Mouse (Mus musculus) bone marrow, adult 2 months (tissue): ENCODE measurements around the gene Plk2.

Experiments
- CTCF ChIP-seq: fragments of 200-500 bp; IDR thresholded peaks from 2 replicates; pipeline ENCODE4 v1.5.1; 2011; ENCODE audit warnings: low read length, control low read depth; ENCODE audit not compliant: control insufficient read depth, insufficient read depth
- POLR2A ChIP-seq: fragments of 200-500 bp; IDR thresholded peaks from 2 replicates; pipeline ENCODE4 v1.6.1; 2011; ENCODE audit warnings: low read depth, mild to moderate bottlenecking, control low read depth, low read length, borderline replicate concordance; ENCODE audit not compliant: control insufficient read depth

GRCm38 (mm10) chr13:110401443-110401842 lies 6.6 kb downstream of the Plk2 start:
- TF ChIP-seq CTCF (no peak), POLR2A (no peak)
